Mouse (Mus musculus): ENCODE measurements around the gene Naga.
"Not testable (repeated sequence)": the region's sequence is repeated elsewhere in the genome, so short reads cannot be mapped to it uniquely, and the experiment has no call there.

Gene Naga

GRCm38 (mm10) chr15:82338593-82339112, at the start of gene Naga, which contains the start of the genes Pheta2 and Smdt1:
Naga (minus strand) TSS chr15:82338925.
Pheta2 (plus strand) TSS chr15:82338942.
Smdt1 (plus strand) TSS chr15:82338959.
- DNase-seq (ENCODE audit: low spot score in 2 of 2) = peak; percentile 84 to 95

GRCm38 (mm10) chr15:82385729-82386128, 47.0 kb upstream of the Naga start:
- DNase-seq (ENCODE audit: low spot score in 2 of 2) = no peak

GRCm38 (mm10) chr15:82382441-82382840, 43.7 kb upstream of the Naga start:
- no peak for DNase-seq (ENCODE audit: low spot score in 2 of 2)

- no peak for DNase-seq (ENCODE audit: low spot score in 2 of 2)
Observed at GRCm38 (mm10) chr15:82380714-82381062, 42.0 kb upstream of the Naga start.

- DNase-seq (ENCODE audit: low spot score in 2 of 2) = peak in 1 of 2 experiments; percentile 22
Observed at GRCm38 (mm10) chr15:82379871-82380713, 41.4 kb upstream of the Naga start, which contains the start of gene Cyp2d22. Cyp2d22 (minus strand) TSS chr15:82380260.

GRCm38 (mm10) chr15:82379511-82379870, 40.8 kb upstream of the Naga start:
- no peak for DNase-seq (ENCODE audit: low spot score in 2 of 2)

- DNase-seq (ENCODE audit: low spot score in 2 of 2) = no peak
Observed at GRCm38 (mm10) chr15:82378261-82379180, 39.8 kb upstream of the Naga start.

- no peak for DNase-seq (ENCODE audit: low spot score in 2 of 2)
Observed at GRCm38 (mm10) chr15:82377701-82378100, 39.0 kb upstream of the Naga start.

- DNase-seq (ENCODE audit: low spot score in 2 of 2) = peak in 1 of 2 experiments; percentile 76
Observed at GRCm38 (mm10) chr15:82376393-82377138, 37.8 kb upstream of the Naga start.

- no peak for DNase-seq (ENCODE audit: low spot score in 2 of 2)
Observed at GRCm38 (mm10) chr15:82375855-82376254, 37.1 kb upstream of the Naga start.

- DNase-seq (ENCODE audit: low spot score in 2 of 2) = no peak
Observed at GRCm38 (mm10) chr15:82374437-82374836, 35.7 kb upstream of the Naga start.

GRCm38 (mm10) chr15:82372991-82373390, 34.3 kb upstream of the Naga start:
- no peak for DNase-seq (ENCODE audit: low spot score in 2 of 2)

- no peak for DNase-seq (ENCODE audit: low spot score in 2 of 2)
Observed at GRCm38 (mm10) chr15:82372446-82372845, 33.7 kb upstream of the Naga start.

GRCm38 (mm10) chr15:82368851-82369250, 30.1 kb upstream of the Naga start:
- DNase-seq (ENCODE audit: low spot score in 2 of 2) = no peak

- no peak for DNase-seq (ENCODE audit: low spot score in 2 of 2)
Observed at GRCm38 (mm10) chr15:82368146-82368545, 29.4 kb upstream of the Naga start.

GRCm38 (mm10) chr15:82364561-82364960, 25.8 kb upstream of the Naga start:
- not testable (repeated sequence) for DNase-seq (ENCODE audit: low spot score in 2 of 2)

- not testable (repeated sequence) for DNase-seq (ENCODE audit: low spot score in 2 of 2)
Observed at GRCm38 (mm10) chr15:82363801-82364200, 25.1 kb upstream of the Naga start.

- DNase-seq (ENCODE audit: low spot score in 2 of 2) = no peak
Observed at GRCm38 (mm10) chr15:82362234-82362633, 23.5 kb upstream of the Naga start.

- no peak for DNase-seq (ENCODE audit: low spot score in 2 of 2)
Observed at GRCm38 (mm10) chr15:82361459-82362018, 22.8 kb upstream of the Naga start.

- DNase-seq (ENCODE audit: low spot score in 2 of 2) = no peak
Observed at GRCm38 (mm10) chr15:82358431-82359260, 19.9 kb upstream of the Naga start.

All from left cerebral cortex, adult 9 months (tissue).